Mouse (Mus musculus) urinary bladder, postnatal 25 days (tissue): ENCODE measurements around the gene Chst8.

Source experiments
- DNase-seq: peaks from one replicate; pipeline ENCODE4 v3.0.0; 2022; ENCODE audit warnings: low spot score

Chst8 gene

GRCm38 (mm10) chr7:34752151-34752762, 60.3 kb downstream of the Chst8 start:
- no peak for DNase-seq

- no peak for DNase-seq
Observed at GRCm38 (mm10) chr7:34750350-34750749, 62.2 kb downstream of the Chst8 start.

DNA sequence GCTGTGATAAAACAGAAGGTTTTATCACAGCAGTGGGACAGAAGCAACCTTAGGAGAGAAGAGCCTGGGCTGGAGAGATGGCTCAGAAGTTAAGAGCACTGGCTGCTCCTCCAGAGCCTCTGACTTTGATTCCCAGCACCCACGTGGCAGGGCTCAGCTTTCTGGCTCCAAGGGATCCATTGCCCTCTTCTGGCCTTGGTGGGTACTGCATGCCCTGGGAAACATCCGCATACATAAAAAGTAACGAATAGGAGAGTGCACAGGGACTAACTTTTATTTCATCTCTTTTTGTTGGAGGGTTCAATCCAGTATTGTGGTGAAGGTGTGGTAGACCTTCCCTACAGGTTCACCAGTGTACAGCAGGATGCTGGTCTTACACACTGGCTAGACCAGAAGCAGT, 62.8 kb downstream of the Chst8 start:
- no peak for DNase-seq

DNA sequence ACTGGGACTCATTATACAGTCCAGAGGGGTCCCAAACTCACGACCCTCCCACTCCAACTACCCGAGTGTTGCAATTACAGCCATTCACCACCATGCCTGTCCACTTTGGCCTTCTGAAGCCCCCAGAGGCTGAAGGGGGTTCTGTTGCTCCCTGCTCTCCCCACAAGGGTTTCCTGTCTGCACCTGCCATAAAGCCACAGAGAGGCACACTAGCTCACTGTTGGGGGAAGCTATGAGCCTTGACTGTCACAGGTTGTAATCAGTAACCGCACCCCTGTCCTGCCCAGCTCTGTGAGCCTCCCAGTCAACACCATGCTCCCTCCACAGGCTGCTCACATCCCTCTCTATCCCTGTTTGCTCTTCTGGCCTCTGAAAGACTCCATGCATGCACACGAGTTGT, 64.0 kb downstream of the Chst8 start:
- DNase-seq = no peak

DNA sequence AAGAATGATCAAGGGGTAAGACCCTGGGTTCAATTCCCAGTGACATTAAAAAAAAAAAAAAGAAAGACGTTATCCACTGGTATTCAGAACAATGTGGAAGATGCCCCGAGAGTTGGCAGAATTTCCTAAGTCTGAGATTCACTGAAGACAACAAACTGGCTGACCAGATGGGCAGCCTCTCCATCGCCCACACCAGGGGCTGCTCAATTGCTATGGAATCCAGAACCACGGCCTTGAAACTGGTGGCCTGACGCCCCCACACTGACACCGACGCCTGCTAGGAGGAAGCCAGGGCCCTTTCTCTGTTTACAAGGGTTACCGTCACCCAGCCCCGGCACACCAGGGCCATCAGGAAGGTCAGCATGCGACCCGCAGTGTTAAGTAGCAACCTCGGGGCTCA, 64.8 kb downstream of the Chst8 start:
- DNase-seq = no peak

DNA sequence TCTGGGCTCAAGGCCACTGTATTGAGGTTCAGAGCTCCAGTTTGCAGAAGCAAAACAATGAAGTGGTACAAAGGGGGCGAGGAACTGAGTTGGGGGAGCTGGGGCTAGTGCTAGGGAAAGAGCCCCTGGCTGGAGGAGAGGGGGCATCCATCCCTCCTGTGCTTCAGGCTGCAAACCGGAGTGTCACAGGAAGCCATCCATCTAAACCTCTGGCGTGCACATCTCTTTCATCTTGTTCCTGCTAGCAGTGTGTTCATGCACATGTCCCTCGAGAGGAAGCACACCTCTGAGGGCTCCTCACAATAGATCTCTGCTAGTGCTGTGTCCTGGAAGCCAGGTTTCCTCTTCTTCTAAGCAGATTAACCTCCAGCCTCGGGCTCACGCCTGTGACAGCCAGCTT, 65.9 kb downstream of the Chst8 start:
- DNase-seq = no peak

- peak; percentile 10 for DNase-seq
Observed at GRCm38 (mm10) chr7:34746165-34746564, 66.3 kb downstream of the Chst8 start.

- DNase-seq = no peak
Observed at GRCm38 (mm10) chr7:34745426-34745825, 67.1 kb downstream of the Chst8 start.

DNA sequence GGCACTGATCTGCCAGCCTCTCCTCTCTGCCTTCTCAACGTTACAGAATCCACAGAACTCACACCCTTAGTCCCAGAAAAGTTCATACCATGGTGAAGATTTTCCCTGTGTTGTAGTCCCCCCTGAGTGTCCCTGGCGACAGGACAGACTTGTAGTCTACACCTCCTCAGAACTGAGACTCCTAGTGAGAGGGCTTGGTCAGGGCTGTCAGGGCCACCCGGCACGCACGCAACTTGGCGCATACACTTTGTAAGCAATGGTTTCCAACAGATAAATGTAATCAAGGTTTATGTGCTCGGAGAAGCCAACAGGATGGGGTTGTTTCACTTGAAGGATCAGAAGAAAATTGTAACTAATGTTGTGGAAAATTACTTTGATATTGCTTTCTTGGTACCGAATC, 67.5 kb downstream of the Chst8 start:
- no peak for DNase-seq

DNA sequence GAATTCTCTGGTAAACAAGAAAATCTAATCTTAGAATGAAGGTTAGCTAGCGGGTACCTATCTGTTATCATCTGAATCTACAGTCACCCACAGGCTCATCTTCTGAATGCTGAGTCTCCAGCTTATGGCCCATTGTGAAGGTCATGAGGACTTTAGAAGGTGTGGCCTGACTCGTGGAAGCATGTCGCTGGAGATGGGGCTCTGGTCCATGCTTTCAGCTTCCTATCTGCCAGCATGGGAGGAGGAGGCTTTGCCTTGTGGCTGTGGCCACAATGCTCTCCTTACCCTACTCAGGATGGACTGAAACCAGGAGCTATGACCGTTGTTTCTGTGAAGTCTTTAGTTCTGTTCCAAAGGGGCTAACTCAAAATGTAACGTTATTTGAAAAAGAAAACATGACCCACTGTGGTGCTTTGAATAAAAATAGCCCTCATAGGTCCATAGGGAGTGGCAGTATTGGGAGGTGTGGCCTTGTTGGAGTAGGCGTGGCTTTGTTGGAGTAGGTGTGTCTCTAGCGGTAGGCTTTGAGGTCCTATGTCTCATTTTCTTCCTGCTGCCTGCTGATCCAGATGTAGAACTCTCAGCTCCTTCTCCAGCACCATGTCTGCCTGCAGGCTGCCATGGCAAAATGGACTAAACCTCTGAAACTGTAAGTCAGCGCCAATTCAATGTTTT, 69.0 kb downstream of the Chst8 start:
- DNase-seq = no peak

GRCm38 (mm10) chr7:34739371-34739770, 73.1 kb downstream of the Chst8 start:
- no peak for DNase-seq

- no peak for DNase-seq
Observed at GRCm38 (mm10) chr7:34737206-34737605, 75.3 kb downstream of the Chst8 start.

GRCm38 (mm10) chr7:34734348-34734747, 78.2 kb downstream of the Chst8 start:
- DNase-seq = no peak

- no peak for DNase-seq
Observed at GRCm38 (mm10) chr7:34728931-34729330, 83.6 kb downstream of the Chst8 start.

DNA sequence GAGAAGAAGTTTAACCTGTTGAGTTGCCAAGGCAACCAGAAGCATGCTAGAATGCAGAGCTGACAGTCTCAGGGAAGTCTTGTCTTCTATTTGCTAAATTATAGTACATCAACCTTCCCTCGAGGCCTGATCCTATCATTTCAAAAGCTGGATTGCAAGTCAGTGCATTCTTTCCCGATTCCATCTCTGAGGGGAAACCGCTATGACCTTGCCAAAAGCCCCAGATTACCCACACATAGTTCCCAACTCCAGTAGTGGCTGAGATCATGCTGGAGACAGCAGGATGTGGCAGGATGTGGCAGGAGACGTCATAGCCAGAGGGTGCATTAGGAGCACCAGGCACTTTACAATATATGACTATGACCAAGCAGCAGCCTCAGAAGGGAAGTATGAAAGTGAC, 87.3 kb downstream of the Chst8 start:
- DNase-seq = no peak

- DNase-seq = no peak
Observed at GRCm38 (mm10) chr7:34722551-34723230, 89.8 kb downstream of the Chst8 start.

DNA sequence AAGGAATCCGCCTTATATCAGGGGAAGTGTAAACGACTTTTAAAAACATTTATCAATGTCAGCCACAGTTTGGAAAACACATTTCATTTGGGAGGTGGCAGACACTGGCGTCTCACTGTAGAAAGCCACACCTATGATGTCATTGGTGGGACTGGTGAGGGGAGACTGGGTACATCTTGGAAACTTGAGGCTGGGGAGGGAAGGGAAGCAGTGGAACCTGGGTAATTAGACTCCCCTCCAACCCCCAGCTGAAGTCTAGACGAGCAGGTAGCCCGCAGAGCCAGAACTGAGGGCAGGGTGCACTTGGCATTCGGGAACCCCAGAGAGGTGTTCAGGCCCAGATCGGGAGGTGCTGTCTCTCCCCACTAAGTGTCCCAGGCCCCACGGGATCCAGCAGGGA, 90.4 kb downstream of the Chst8 start:
- no peak for DNase-seq

DNA sequence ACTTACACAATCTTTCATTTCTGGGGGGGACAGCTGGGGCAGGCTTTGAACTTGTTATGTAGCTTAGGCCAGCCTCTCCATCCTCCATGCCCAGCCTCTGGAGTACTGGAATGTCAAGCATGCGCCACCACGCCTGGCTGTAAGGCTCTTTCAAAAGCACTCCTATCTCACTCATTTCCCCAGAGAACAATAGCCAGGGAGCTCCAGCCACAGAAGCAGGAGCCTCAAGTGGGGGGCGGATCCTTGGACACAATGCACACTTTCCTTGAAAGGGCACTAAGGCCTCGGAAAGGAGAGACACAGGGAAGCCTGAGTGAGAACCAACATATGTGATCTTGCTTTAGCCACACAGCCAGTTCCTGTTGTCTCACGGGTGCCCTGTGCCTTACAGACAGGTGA, 90.9 kb downstream of the Chst8 start:
- DNase-seq = no peak

GRCm38 (mm10) chr7:34720882-34721649, 91.4 kb downstream of the Chst8 start:
- DNase-seq = no peak

- DNase-seq = peak; percentile 50
Observed at GRCm38 (mm10) chr7:34719599-34719998, 92.9 kb downstream of the Chst8 start.

- DNase-seq = no peak
Observed at GRCm38 (mm10) chr7:34718651-34719050, 93.9 kb downstream of the Chst8 start.

- DNase-seq = no peak
Observed at GRCm38 (mm10) chr7:34717161-34717810, 95.2 kb downstream of the Chst8 start.
